Comparison of ENCODE assay signal across 7 mouse cellular contexts in genomic region chr4:155891011-155891471, GRCm38 (mm10). TPM values are rescaled to one million over a fixed set of nuclear protein-coding genes. Genes with fewer than 3 reads are reported as not detected.
DNase-seq lines count a peak whose midpoint lies in the region; ATAC-seq and TF ChIP-seq lines count a peak whose summit lies in the region.

No protein-coding gene starts in this region.

- H3K4me1 ChIP-seq in lung, postnatal 0 days (ENCODE audit: insufficient read depth, low read depth, low read length): peaks cover 29% of the 10 kb centered on the region
- peaks cover 50% of the 10 kb centered on the region for H3K4me1 ChIP-seq in forebrain, embryonic 10.5 days
- H3K4me1 ChIP-seq in kidney, embryonic 14.5 days (ENCODE audit: control insufficient read depth, insufficient read depth, low read length): peaks cover 30% of the 10 kb centered on the region
- H3K4me1 ChIP-seq in midbrain, embryonic 14.5 days (ENCODE audit: control insufficient read depth, insufficient read depth, low read length): peaks cover 36% of the 10 kb centered on the region

- H3K4me3 ChIP-seq in lung, postnatal 0 days (ENCODE audit: low read depth, low read length): peak overlapping the region; percentile 90
- peak overlapping the region; percentile 94 for H3K4me3 ChIP-seq in forebrain, embryonic 10.5 days
- peak overlapping the region; percentile 84 for H3K4me3 ChIP-seq in kidney, embryonic 14.5 days (ENCODE audit: low read length)
- peak overlapping the region; percentile 98 for H3K4me3 ChIP-seq in midbrain, embryonic 14.5 days (replicated peaks; ENCODE audit: low read depth, low read length)

- H3K27me3 ChIP-seq in lung, postnatal 0 days (replicated peaks; ENCODE audit: insufficient read depth, low read length): no peaks in the 10 kb centered on the region
- no peaks in the 10 kb centered on the region for H3K27me3 ChIP-seq in forebrain, embryonic 10.5 days (ENCODE audit: poor library complexity, severe bottlenecking)
- no peaks in the 10 kb centered on the region for H3K27me3 ChIP-seq in kidney, embryonic 14.5 days (ENCODE audit: control insufficient read depth, insufficient read depth, low read length)
- no peaks in the 10 kb centered on the region for H3K27me3 ChIP-seq in midbrain, embryonic 14.5 days (ENCODE audit: control insufficient read depth, insufficient read depth, low read length)

- peak overlapping the region; percentile 99; the same call in 1 of the 2 replicates for H3K27ac ChIP-seq in lung, postnatal 0 days (ENCODE audit: low read length)
- H3K27ac ChIP-seq in forebrain, embryonic 10.5 days: peak overlapping the region; percentile 95
- H3K27ac ChIP-seq in kidney, embryonic 14.5 days (ENCODE audit: low read depth, low read length): no peak overlapping the region
- peak overlapping the region; percentile 99; the same call in 1 of the 2 replicates for H3K27ac ChIP-seq in midbrain, embryonic 14.5 days (replicated peaks; ENCODE audit: low read depth, low read length)

- H3K9me3 ChIP-seq in lung, postnatal 0 days (ENCODE audit: low read length): no peaks in the 10 kb centered on the region
- H3K9me3 ChIP-seq in forebrain, embryonic 10.5 days: no peaks in the 10 kb centered on the region
- no peaks in the 10 kb centered on the region for H3K9me3 ChIP-seq in kidney, embryonic 14.5 days (ENCODE audit: control insufficient read depth, low read length)
- no peaks in the 10 kb centered on the region for H3K9me3 ChIP-seq in midbrain, embryonic 14.5 days (ENCODE audit: control insufficient read depth, low read length)

- no peak for ATAC-seq in lung, postnatal 0 days
- ATAC-seq in kidney, embryonic 14.5 days (ENCODE audit: low FRiP score, low TSS enrichment): no peak
- no peak for ATAC-seq in midbrain, embryonic 14.5 days (ENCODE audit: low FRiP score, low TSS enrichment)

- H3K36me3 ChIP-seq in lung, postnatal 0 days (ENCODE audit: insufficient read depth, low read length): peaks cover 22% of the 10 kb centered on the region
- peaks cover 46% of the 10 kb centered on the region for H3K36me3 ChIP-seq in forebrain, embryonic 10.5 days (replicated peaks)
- peaks cover 42% of the 10 kb centered on the region for H3K36me3 ChIP-seq in kidney, embryonic 14.5 days (ENCODE audit: control insufficient read depth, insufficient read depth, low read length)
- peaks cover 45% of the 10 kb centered on the region for H3K36me3 ChIP-seq in midbrain, embryonic 14.5 days (ENCODE audit: control insufficient read depth, insufficient read depth, low read length)

- peak overlapping the region; percentile 91 for H3K9ac ChIP-seq in lung, postnatal 0 days (replicated peaks; ENCODE audit: low read depth)
- peak overlapping the region; percentile 79 for H3K9ac ChIP-seq in kidney, embryonic 14.5 days (ENCODE audit: low read depth, low read length)
- peak overlapping the region; percentile 69 for H3K9ac ChIP-seq in midbrain, embryonic 14.5 days (replicated peaks; ENCODE audit: low read length)

- H3K4me2 ChIP-seq in lung, postnatal 0 days (replicated peaks; ENCODE audit: low read depth, low read length): peak overlapping the region; percentile 97
- peak overlapping the region; percentile 99 for H3K4me2 ChIP-seq in kidney, embryonic 14.5 days (replicated peaks; ENCODE audit: low read depth, low read length)
- peak overlapping the region; percentile 99 for H3K4me2 ChIP-seq in midbrain, embryonic 14.5 days (ENCODE audit: low read length)

- TF ChIP-seq CTCF in lung, postnatal 0 days (IDR thresholded peaks at IDR 0.05): no peak

- DNase-seq in lung, postnatal 0 days (ENCODE audit: low spot score): peak; percentile 20
- DNase-seq in lung, postnatal 25 days (ENCODE audit: low spot score): no peak
- no peak for DNase-seq in forebrain, embryonic 10.5 days (ENCODE audit: extremely low spot score, low spot score)
- no peak for DNase-seq in midbrain, embryonic 14.5 days
- no peak for DNase-seq in layer of hippocampus, postnatal 14 days (ENCODE audit: low spot score in 2 of 2)
- DNase-seq in layer of hippocampus, postnatal 10 days (ENCODE audit: low spot score in 2 of 2): no peak

- TF ChIP-seq EP300 in lung, postnatal 0 days (IDR thresholded peaks at IDR 0.05): no peak

- WGBS in lung, postnatal 0 days: under 1% methylated on average over 32 of the region's 34 CpGs
- WGBS in forebrain, embryonic 10.5 days: 0% methylated on average over 34 of the region's 34 CpGs
- WGBS in kidney, embryonic 14.5 days: 0% methylated on average over 34 of the region's 34 CpGs
- under 1% methylated on average over 34 of the region's 34 CpGs for WGBS in midbrain, embryonic 14.5 days

RNA-seq across cellular contexts. Expression of gene Pusl1, which starts 0.5 kb away (rescaled TPM):
- polyA plus RNA-seq in lung, postnatal 0 days (2015; fragmentation: Nextera tagmentation; extraction: Ambion mirVana): 29.3 and 29.9 TPM in 2 replicates
- polyA plus RNA-seq in forebrain, embryonic 10.5 days (2016; fragmentation: Nextera tagmentation; extraction: Ambion mirVana): 54.5 and 56.3 TPM in 2 replicates
- polyA plus RNA-seq in kidney, embryonic 14.5 days (2014; fragmentation: Nextera tagmentation; extraction: Ambion mirVana): 41.4 and 50.5 TPM in 2 replicates
- 45.8 and 54.5 TPM in 2 replicates for polyA plus RNA-seq in midbrain, embryonic 14.5 days (2014; fragmentation: Nextera tagmentation; extraction: Ambion mirVana)
- total RNA-seq in layer of hippocampus, postnatal 14 days (2021): 10 to 100 TPM; 61.3 to 65.4 TPM
- total RNA-seq in layer of hippocampus, postnatal 10 days (2021): 10 to 100 TPM; 68.1 to 77.0 TPM

RNA-seq across cellular contexts. Expression of gene Acap3, which starts 0.6 kb away (rescaled TPM):
- 12.7 and 13.4 TPM in 2 replicates for polyA plus RNA-seq in lung, postnatal 0 days (2015; fragmentation: Nextera tagmentation; extraction: Ambion mirVana)
- polyA plus RNA-seq in forebrain, embryonic 10.5 days (2016; fragmentation: Nextera tagmentation; extraction: Ambion mirVana): 24.3 and 24.5 TPM in 2 replicates
- 10.3 and 15.5 TPM in 2 replicates for polyA plus RNA-seq in kidney, embryonic 14.5 days (2014; fragmentation: Nextera tagmentation; extraction: Ambion mirVana)
- polyA plus RNA-seq in midbrain, embryonic 14.5 days (2014; fragmentation: Nextera tagmentation; extraction: Ambion mirVana): 76.6 and 84.8 TPM in 2 replicates
- 100 to 1,000 TPM; 143 to 160 TPM for total RNA-seq in layer of hippocampus, postnatal 14 days (2021)
- total RNA-seq in layer of hippocampus, postnatal 10 days (2021): 100 to 1,000 TPM; 145 to 162 TPM

RNA-seq across cellular contexts. Expression of gene Ints11, which starts 21.7 kb away (rescaled TPM):
- 31.7 and 34.8 TPM in 2 replicates for polyA plus RNA-seq in lung, postnatal 0 days (2015; fragmentation: Nextera tagmentation; extraction: Ambion mirVana)
- 120 and 121 TPM in 2 replicates for polyA plus RNA-seq in forebrain, embryonic 10.5 days (2016; fragmentation: Nextera tagmentation; extraction: Ambion mirVana)
- 73.1 and 74.6 TPM in 2 replicates for polyA plus RNA-seq in kidney, embryonic 14.5 days (2014; fragmentation: Nextera tagmentation; extraction: Ambion mirVana)
- polyA plus RNA-seq in midbrain, embryonic 14.5 days (2014; fragmentation: Nextera tagmentation; extraction: Ambion mirVana): 78.2 and 83.2 TPM in 2 replicates
- 10 to 100 TPM; 29.4 to 33.0 TPM for total RNA-seq in layer of hippocampus, postnatal 14 days (2021)
- 10 to 100 TPM; 35.9 to 41.0 TPM for total RNA-seq in layer of hippocampus, postnatal 10 days (2021)

RNA-seq across cellular contexts. Expression of gene Cptp, which starts 21.8 kb away (rescaled TPM):
- 10.8 and 13.8 TPM in 2 replicates for polyA plus RNA-seq in lung, postnatal 0 days (2015; fragmentation: Nextera tagmentation; extraction: Ambion mirVana)
- 21.2 and 24.0 TPM in 2 replicates for polyA plus RNA-seq in forebrain, embryonic 10.5 days (2016; fragmentation: Nextera tagmentation; extraction: Ambion mirVana)
- polyA plus RNA-seq in kidney, embryonic 14.5 days (2014; fragmentation: Nextera tagmentation; extraction: Ambion mirVana): 11.1 and 18.8 TPM in 2 replicates
- 24.6 and 31.2 TPM in 2 replicates for polyA plus RNA-seq in midbrain, embryonic 14.5 days (2014; fragmentation: Nextera tagmentation; extraction: Ambion mirVana)
- 10 to 100 TPM; 29.5 to 31.2 TPM for total RNA-seq in layer of hippocampus, postnatal 14 days (2021)
- total RNA-seq in layer of hippocampus, postnatal 10 days (2021): 10 to 100 TPM; 28.1 to 32.2 TPM

RNA-seq across cellular contexts. Expression of gene Tas1r3, which starts 27.9 kb away (rescaled TPM):
- 0.19 and 0.25 TPM in 2 replicates for polyA plus RNA-seq in lung, postnatal 0 days (2015; fragmentation: Nextera tagmentation; extraction: Ambion mirVana)
- 0.12 and 0.33 TPM in 2 replicates for polyA plus RNA-seq in forebrain, embryonic 10.5 days (2016; fragmentation: Nextera tagmentation; extraction: Ambion mirVana)
- polyA plus RNA-seq in kidney, embryonic 14.5 days (2014; fragmentation: Nextera tagmentation; extraction: Ambion mirVana): 0.14 and 0.38 TPM in 2 replicates
- polyA plus RNA-seq in midbrain, embryonic 14.5 days (2014; fragmentation: Nextera tagmentation; extraction: Ambion mirVana): 0.31 and 0.57 TPM in 2 replicates
- total RNA-seq in layer of hippocampus, postnatal 14 days (2021): under 1 TPM; 0.25 to 0.29 TPM
- total RNA-seq in layer of hippocampus, postnatal 10 days (2021): under 1 TPM; 0.27 to 0.30 TPM
